Mouse (Mus musculus) forebrain, embryonic 13.5 days (tissue): ENCODE measurements around the gene Gjb3. TPM values are rescaled to one million over a fixed set of nuclear protein-coding genes. Genes with fewer than 3 reads are reported as not detected.

Experiments
- polyA plus RNA-seq: library from polyadenylated mRNA; unstranded; fragments of >200 nt; fragmentation: Nextera tagmentation; extraction: Ambion mirVana; gene quantifications from 2 replicates; pipeline ENCODE4 v1.2.1, GENCODE M21; 2015

Gjb3 gene
- polyA plus RNA-seq, 1 experiment from 2014 or later: not detected

Other genes with a start within 250 kb of the Gjb3 start
- 13.6 and 15.9 TPM in 2 replicates for gene Tmem35b, start 207.2 kb downstream of the Gjb3 start, polyA plus RNA-seq
- gene Dlgap3, start 161.6 kb downstream of the Gjb3 start, polyA plus RNA-seq: 4.9 and 5.4 TPM in 2 replicates
- gene Smim12, start 87.1 kb downstream of the Gjb3 start, polyA plus RNA-seq: 50.4 and 51.3 TPM in 2 replicates
- gene Gja4, start 16.8 kb downstream of the Gjb3 start, polyA plus RNA-seq: 11.4 and 13.1 TPM in 2 replicates
- gene Gjb4, start 23.2 kb upstream of the Gjb3 start, polyA plus RNA-seq: not detected in 2 replicates
- gene Gjb5, start 27.3 kb upstream of the Gjb3 start, polyA plus RNA-seq: 0.10 TPM in 1 of 2 replicates, not detected in the other